Mouse (Mus musculus) thymus, adult 2 months (tissue): ENCODE measurements around the gene Olfr509.

Experiments
- CTCF ChIP-seq: fragments of 200-500 bp; IDR thresholded peaks from 2 replicates; pipeline ENCODE4 v1.5.1; 2012; ENCODE audit warnings: mild to moderate bottlenecking, control low read depth, low read length, moderate library complexity, borderline replicate concordance; ENCODE audit not compliant: control insufficient read depth, poor library complexity, insufficient read depth; ENCODE audit errors: extremely low read depth
- POLR2A ChIP-seq: fragments of 200-500 bp; IDR thresholded peaks from 2 replicates; pipeline ENCODE4 v1.6.1; 2012; ENCODE audit warnings: mild to moderate bottlenecking, low read length, control low read depth, moderate library complexity; ENCODE audit not compliant: control insufficient read depth, poor library complexity, insufficient read depth; ENCODE audit errors: extremely low read depth

DNA sequence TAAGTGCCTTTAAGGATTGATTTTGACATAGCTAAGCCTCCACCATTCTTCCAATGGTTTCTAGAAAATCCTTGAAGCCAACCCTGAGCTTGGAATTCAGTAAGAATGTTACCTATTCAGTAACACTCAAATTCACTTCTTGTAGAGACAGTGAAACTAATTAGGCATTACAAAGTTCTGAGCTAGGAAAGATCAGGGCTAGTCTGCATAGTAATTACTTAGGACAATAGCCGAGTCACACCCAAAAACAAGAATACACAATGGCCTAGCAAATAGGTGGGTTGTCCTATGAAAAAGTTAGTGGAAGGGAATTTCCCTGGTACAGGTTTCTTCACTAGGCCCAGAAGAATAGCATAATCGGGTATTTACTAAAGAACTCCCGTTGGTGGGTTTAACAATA, 10.7 kb upstream of the Olfr509 start:
- TF ChIP-seq CTCF: no peak
- no peak for TF ChIP-seq POLR2A
